Mouse (Mus musculus) adrenal gland, adult (tissue): ENCODE measurements at regions not wholly inside any gene's neighbourhood (a gene's known extent, or its start where the extent isn't known, plus 50 kb on each side); places are given as distances from the start of the nearest gene placed in this dataset.

ENCODE experiments used
- DNase-seq, 2 experiments: peaks; one replicate each; pipeline ENCODE4 v3.0.0; 2022 to 2023; ENCODE audit warnings: low spot score in 1 of 2; ENCODE audit not compliant: inconsistent age in 2 of 2

DNA sequence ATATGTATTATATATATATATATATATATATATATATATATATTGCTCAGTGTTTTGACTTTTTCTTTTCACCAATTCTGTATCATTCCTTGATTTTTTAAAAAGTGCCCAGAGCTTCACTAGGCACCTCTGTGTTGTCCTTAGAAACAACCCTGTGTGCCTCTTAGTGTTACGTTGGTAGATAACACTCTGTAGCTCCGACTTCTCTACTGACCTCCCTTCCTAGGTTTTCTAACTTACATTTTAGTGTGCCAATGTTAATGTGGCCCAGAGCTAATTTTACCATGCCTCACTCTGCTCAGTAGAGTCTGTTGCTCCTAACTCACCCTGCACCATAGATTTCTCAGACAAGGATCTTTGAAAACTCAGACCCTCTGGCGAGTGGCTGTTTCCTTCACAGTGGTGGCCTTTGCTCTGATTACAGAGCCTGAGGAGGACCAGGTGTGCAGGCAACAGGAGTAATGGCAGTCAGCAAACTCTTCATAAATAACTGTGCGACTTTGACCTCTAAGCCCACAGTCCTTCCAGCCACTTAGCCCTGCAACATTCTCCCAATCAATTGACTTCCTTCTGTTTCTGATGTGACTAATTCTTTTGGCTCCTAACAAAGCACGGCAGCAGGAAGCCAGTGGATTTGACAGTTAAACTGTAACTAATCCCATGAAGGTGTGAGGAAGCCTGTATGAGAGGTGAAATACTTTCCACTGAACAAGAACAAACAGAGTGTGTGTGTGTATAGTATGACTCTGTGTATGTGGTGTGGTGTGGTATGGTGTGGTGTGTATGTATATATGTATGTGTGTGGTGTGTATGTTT, 53.6 kb upstream of the Actr3 start:
- no peak for DNase-seq

DNA sequence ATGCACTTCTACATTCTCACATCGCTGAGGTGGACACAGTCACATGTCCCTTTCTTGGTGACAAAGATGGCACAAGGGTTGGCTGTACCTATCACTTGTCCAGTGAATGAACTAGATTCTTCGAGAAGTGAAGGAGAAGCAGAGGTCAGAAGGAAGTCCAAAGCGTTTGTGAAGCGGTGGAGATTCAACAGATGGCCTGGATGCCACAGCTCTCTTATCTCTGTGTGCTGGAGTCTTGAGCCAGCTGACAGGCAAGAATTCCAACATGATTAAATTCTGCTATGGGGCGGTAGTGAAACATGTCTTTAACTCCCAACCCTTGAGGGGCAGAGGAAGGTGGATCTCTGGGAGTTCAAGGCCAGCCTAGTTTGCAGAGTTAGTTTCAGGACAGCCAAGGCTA, 55.5 kb upstream of the Actr3 start:
- no peak for DNase-seq

GRCm38 (mm10) chr1:125494598-125494997, 59.1 kb upstream of the Actr3 start:
- no peak for DNase-seq

GRCm38 (mm10) chr1:125495320-125496083, 60.0 kb upstream of the Actr3 start:
- no peak for DNase-seq

- DNase-seq: no peak
Observed at GRCm38 (mm10) chr1:125497006-125497405, 61.5 kb upstream of the Actr3 start.

GRCm38 (mm10) chr1:125501964-125502517, 58.4 kb upstream of the Slc35f5 start:
- no peak for DNase-seq

DNA sequence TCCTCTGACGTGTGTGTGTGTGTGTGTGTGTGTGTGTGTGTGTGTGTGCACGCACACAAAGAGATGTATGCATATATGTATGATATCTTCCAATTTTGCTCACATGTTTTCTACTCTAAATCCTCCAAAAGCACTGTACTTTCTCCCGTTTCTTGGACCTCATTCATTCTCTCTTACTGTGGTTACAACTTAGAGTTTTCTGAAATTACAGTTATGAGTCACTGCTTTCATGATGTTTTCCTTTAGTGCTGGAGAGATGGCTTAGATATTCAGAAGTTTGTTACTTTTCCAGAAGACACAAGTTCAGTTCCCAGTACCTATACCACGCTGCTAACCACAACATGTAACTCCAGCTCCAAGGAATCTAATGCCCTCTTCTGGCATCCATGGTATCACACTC, 56.5 kb upstream of the Slc35f5 start:
- DNase-seq: no peak

- DNase-seq: peak; percentile 26 to 68
Observed at GRCm38 (mm10) chr1:125507786-125508514, 52.4 kb upstream of the Slc35f5 start.

DNA sequence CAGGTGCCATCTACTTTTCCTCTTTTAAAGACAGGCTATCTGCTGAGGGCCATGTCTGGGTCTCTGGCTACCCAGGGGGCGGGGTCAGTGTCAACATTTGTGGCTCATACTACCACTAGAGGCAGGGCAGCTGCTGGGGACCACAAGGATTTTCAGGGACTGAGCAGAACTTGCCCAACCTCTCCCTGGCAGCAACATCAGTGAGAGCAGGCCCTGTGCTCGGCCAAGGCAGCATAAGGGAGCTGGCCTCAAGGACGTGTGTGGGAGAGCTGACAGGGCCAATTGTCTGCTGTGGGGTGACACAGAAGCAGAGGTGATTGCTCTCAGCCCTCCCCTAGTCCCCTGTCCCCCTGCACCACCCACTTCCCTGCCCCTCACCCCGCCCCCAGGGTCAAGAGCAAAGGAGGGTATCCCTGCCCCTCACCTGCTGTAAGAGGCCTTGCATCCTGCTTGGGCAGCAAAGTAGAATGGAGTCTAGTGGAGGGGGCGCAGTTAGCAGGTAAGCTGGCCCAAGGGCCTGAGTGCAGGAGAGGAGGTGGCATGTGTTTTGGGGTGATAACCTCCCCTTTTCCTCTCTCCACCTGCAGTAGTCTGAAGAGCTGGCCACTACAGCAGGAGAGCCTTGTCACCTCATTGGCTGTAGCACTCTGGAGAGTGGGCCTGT, 51.7 kb upstream of the Slc35f5 start:
- DNase-seq: peak; percentile 55 to 82
